Mouse (Mus musculus): ENCODE data around the gene Kazn.
A peak's percentile ranks its signal among the peaks of the same experiment; 100 is the strongest.

Gene Kazn

DNA sequence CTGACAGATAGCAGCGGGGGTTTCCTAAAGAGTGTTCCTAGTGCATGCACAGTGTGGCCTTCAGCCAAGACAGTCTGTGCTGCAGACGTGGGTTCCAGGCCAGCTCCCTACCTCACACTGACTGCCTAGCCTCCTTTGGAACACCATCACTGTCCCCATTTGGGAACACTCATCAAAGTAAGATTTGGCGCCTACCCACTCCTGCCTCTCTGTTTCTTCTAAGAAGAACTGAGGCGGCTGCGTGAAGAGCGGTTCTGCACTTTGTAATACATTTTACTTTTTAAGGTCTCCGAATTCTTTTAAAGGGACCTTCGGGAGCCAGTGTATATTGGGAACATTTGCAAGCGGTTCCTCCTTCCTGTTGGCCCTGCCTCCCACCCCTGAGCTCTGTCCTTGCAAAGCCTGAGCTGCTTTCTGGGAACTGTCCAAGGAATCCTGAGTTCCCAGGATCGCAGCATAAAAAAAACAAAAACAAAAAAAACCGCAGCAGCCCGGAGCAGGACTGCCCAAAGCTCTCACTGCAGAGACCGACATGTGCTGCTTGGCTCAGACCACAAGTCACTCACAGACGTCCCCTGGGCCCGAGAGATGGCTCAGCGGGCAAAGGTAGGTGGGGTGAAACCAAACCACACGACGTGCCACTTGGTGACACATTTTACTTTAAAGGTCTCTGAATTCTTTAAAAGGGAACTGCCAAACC lies 161.5 kb downstream of the Kazn start:
- peak; percentile 76 for DNase-seq (ENCODE audit: low read depth)

DNA sequence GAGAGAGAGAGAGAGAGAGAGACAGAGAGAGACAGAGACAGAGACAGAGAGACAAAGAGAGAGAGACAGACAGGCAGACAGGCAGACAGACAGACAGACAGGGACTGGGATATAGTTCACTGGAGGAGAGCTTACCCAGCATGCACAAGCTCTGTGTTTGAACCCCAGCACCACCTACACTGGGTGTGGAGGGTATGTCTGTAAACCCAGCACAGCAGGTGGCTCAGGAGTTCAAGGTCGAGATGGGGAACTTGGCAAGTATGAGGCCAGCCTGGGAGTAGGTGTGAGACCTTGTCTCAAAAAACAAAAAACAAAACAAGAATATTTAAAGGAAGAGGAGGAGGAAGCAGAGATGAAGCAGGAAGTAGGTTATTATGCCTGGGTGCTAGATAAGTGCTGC lies 162.3 kb downstream of the Kazn start:
- DNase-seq (ENCODE audit: low read depth): no peak

DNA sequence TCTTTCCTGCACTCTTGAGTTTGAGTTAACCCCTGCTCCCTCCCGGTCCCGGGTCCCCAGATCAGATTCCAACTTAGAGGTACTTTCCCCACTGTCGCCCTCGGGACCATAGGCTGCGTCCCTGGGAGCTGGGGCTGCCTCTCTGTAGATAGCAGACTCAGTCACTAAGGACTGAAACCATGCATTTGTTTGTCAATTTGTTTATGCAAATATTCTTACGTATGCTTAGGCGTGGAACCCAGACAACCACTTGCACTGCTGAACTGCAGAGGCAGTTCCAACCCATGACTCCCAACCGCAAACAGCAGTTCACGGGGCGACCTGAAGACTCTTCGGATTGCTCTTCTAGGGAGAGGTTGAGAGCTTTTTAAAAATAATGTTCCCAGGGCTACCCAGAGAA lies 163.3 kb downstream of the Kazn start:
- DNase-seq (ENCODE audit: low read depth): no peak

DNA sequence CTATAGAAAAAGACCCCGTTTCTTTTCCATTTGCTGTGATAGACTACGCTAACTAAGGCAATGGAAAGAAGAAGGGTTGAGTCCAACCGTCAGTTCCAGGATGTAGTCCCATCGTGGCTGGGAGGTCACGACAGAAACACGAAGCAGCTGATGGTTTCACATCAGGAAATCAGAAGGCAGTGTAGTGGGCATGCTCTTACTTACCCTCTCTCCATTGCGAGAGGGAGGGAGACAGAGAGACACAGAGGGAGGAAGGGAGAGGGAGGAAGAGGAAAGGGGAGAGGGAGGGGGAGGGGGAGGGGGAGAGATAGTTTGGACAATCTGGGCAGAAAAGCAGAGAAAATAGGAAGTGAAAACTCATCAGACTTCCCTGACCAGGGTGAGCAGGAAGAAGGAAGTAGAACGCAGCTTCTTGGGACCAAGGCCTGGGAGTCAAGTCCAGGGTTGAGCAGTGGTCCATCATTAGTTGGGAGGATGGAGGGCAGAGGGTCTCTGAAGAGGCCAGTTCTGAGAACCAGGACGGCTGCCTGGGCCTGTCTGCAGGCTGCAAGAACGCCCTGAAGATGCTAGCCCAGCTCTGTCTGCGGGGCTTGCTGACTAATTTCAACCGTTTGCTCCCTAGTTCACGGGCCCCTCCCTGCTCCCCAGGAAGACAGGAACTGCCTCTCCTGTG lies 165.0 kb downstream of the Kazn start:
- no peak for DNase-seq (ENCODE audit: low read depth)

DNA sequence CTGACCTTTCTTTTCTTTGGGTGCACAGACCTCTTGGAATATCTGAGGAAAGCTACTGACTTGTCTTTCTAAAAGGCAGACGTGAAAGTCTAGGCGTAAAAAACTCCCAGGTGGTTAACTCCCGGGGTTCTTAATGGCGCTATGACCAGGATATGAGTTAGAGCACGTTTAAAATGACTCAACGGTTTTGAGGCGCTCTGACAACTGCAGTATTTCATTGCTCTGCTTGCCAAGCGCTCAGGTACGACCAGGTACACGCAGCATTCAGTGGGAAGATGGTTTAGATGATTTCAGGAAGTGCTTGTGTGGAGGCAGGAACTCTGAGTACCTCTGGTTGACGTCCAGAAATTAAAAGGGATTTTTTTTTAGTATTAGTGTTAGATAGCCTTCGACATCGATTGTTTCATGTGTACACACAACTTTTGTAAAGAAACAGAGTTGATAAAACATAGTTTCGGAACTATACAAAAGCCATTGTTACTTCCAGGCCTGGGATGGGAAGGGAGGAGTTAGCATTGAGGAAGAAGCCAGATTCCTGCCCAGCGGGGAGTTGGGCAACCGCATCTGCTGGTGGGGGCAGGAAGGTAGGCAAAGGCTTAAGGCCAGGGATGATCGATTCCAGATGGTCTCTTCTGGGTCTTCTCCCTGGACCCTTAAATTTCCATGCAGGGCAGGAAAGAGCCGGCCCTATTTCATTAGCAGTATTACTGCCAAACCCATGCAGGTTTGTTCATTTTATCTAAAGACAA lies 167.8 kb downstream of the Kazn start:
- no peak for DNase-seq (ENCODE audit: low read depth)

DNA sequence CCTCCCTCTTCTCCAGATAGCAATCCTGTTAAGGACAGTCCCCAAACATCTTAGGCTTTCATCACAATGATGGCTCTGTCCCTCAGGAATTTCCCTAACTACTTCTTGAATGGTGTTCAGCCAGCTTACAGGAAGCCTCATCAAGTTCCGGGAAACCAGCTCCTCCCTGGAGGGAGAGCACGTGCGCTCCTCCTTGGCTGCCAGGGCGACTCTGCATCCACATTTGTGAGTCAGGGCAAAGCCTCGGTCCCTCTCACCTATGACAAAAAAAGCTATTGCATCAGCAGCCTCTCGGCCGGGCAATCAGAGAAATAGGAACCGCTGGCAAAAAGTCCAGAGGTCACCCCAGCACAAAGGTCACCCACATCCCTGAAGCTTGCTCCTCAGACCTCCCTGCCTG lies 168.4 kb downstream of the Kazn start:
- no peak for DNase-seq (ENCODE audit: low read depth)

DNA sequence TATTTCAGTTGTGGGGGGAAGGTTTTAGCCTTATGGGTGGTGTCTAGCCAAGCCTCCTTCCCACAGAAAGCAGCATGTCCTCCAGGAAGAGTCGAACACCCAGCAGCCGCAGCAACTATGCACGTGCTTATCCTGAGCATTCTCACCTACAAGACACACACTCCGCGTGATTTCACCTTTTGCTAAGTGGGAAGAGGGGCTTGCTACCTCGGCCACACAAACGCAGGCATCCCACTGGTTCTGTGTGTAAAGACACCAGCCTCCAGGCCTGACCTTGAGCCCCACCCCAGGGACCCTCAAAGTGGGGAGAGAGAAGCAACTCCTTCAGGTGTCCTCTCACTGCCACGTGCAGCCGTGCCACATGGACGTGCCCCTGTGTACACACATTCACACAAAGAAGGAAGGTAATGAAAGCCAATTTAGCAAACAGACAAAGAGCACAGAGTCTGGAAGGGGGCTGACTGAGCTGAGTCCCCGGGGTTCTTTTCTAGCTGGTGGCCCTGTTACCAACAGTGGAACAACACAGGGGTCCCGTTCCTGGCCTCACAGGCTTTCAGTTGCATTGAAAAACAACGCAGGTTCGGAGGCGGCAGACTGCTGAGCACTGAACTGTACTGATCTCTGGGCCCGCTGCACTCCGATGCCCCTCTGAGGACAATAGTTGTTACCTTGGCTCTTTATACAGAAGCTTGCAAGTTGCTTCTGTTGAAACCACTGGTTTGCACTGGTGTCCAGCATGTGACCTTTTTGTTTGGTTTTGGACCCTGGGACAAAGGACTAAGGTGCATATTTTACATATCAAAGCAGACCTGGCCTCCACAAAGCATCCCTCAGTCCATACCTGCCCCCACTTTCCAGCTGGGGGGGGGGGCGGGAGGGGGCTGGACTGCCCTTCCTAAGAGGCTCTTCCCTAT lies 170.0 kb downstream of the Kazn start:
- DNase-seq (ENCODE audit: low read depth): no peak

DNA sequence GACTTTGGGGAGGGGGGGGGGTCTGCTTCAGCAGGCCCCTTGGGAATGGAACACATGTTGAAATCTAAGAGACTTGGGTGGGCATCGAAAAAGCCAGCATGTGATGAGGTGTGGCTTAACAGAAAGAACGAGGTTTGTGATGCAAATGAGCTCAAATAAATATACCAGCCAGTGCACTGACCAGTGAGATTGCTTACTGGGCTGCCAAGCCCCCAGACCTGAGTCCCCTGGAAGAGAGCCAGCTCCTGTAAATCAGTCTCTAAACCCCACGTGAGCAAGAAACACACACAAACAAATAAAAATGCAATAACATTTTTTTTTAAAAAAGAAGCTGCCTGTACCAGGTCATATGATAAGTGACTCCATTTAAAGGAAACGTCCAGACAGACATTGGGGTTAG lies 172.6 kb downstream of the Kazn start:
- DNase-seq (ENCODE audit: low read depth): no peak

DNA sequence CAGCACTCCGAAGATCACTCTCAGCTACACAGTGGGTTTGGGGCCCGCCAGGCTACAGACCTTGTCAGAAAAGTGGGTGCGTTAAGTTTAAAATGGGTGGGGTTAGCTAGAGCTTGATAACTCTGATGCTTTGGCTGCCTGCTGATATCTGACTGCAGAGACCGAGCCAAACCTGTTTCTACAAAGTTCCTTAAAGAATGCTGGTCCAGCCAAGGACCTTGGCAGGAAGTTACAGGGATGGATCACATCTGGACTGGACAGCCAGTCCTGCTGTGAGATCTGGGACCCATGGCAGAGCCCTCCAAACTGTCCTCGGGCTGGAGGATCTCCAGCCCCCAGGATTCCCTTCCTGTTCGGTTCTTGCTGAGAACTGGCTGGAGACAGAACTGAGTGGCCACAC lies 173.4 kb downstream of the Kazn start:
- no peak for DNase-seq (ENCODE audit: low read depth)

DNA sequence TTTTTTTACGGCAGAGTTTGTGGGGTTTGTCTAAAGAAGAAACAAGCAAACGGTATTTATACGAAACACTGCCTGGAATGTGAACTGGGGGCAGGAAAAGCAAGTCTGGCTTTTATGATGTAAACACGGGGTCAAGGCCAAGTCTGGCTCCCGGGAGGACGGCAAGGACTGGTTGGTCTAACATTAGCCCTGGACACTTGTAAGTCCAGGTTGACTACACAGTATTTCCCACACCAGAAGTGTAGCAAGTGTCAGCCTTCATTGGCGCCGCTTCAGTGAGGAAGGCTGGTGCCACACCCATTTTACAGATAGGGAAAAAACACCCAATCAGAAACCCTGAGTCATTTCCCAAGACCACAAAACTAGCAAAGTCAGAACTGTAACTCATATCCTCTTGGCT lies 173.9 kb downstream of the Kazn start:
- peak; percentile 68 for DNase-seq (ENCODE audit: low read depth)

DNA sequence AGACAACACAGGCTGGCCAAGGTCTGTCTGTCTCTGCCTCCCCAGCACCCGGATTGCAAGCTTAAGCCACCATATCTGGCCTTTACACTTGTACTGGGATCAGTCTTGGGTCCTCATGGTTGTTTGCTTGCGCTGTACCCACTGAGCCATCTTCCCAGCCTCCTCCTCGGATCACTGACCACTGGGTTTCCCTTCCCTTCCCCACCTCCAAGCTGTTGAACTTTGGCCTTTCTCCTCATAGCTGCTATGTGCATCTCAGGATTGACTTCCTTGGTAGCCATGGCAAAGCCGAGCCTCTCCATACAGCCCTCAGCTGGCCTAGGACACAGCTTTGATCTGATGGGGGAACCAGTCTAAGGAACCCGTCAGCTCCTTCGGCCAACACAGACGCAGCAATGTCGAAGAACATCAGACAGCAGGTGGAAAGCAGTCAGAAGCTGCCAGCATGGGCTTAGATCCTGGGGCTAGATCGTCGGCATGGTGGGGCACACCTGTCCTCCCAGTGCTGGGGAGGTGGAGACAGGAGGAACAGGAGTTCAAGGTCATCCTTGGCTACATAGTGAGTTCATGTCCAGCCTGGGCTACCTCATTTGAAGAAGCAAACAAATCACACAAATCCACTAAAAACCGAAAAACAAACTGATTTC lies 174.5 kb downstream of the Kazn start:
- DNase-seq (ENCODE audit: low read depth): no peak

DNA sequence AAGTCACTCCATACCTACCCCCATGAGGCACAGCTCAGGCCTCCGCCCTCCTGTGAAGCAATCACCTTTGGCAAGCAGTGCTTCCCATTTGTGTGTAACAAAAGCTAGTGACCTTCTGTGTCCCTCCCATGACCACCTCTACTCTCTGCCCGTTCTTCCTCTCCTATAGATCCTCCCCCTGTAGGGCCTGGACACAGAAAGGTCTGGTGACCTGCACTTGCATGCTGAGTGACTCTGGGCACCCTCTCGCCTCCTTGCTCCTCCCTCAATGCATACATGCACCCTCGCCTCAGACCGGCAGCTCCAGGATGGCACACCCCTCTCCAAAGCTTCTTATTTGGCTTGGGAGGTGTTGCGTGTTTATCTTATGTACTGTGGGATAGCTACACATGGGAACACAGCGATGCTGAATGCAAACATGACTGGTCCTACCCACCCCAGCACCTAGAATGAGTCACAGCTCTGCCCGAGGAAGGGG lies 176.1 kb downstream of the Kazn start:
- DNase-seq (ENCODE audit: low read depth): no peak

DNA sequence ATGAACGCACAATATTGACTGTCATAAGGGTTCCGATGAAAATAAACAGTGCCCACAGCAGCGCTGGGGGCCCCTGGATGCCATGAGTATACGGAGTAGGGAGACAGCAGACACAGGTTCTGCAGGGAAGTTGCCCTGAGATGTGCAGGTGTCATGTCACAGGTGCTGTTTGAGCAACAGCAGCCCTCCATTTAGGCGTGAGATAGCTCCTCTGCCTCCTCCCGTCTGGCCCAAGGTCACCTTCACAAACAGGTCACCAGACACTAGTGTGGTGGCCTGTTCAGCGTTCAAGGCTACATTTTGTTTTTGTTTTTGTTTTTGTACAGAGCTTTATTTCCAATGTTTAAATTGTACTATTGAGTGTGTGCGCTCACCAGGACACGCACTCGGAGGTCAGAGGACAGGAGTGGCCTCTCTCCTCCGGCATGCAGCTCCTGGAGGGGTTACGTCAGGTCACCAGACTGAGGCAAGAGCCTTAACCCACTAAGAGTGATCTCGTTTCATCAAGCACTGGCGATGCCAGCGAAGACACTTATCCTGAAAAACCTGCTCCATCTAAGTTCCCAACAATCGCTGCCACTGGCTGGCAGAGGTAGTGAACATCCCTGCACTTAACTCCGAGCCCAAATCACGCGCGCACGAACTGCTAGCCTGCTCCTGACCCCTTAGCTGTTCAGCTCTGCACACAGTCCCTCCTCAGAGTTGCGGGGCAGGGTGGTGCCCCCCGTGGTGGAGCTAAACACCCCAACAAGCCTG lies 177.5 kb downstream of the Kazn start:
- DNase-seq (ENCODE audit: low read depth): no peak

DNA sequence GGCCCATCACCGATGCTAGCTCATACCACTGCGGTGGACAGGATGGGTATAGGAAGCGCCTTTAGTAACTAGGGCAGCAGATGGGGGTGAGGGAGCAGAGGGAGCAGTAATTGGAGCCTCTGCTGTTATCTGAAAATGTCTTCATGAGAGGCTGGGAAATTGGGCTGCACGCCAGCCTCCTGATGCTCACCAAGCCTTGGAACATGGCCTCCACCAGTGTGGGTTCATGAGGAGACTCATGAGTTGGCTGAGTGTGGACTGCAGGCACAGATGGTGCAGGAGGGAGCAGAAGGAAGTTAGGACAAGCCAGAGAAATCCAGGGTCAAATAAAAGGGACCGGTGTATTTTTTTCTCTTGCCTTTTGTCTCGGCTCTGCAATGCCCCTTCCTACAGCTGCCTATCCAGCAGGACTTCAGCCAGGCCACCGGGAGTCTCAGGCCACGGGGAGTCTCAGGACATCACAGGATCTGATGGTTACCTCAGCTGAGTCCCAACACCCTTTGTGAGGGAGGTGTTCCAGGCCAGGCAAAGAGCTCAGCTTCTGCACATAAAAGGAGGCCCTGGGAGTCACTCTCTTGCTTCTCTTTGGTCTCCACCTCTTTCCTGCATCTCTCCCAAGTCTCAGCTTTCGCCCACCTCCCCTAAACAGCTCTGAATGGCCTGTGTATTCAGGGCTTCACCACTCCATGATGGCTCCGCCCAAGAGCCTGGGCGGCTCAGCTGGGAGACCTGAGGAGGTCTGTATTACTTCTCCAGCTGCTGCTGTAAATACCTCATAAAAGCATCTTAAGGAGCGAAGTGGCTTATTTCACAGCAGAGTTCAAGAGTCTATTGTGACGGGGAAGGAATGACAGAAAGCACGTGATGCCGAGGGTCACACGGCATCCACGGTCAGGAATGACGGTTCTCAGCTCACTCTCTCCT lies 178.5 kb downstream of the Kazn start:
- no peak for DNase-seq (ENCODE audit: low read depth)

DNA sequence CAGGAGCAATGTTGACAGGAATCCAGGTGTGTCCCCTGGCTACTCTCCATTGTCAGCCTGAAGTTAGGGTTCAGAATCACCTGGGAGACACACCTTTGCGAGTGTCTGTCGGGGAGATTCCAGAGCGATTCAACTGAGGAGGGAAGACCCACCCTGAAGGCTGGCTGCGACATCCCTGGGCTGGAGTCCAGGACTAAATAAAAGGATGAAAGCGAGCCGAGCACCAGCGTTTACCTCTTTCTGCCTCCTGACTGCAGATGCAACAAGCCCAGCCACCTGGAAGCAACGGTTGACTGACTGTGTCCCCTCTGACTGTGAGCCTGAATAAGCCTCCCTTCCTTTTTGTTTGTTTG lies 179.4 kb downstream of the Kazn start:
- DNase-seq (ENCODE audit: low read depth): no peak

DNA sequence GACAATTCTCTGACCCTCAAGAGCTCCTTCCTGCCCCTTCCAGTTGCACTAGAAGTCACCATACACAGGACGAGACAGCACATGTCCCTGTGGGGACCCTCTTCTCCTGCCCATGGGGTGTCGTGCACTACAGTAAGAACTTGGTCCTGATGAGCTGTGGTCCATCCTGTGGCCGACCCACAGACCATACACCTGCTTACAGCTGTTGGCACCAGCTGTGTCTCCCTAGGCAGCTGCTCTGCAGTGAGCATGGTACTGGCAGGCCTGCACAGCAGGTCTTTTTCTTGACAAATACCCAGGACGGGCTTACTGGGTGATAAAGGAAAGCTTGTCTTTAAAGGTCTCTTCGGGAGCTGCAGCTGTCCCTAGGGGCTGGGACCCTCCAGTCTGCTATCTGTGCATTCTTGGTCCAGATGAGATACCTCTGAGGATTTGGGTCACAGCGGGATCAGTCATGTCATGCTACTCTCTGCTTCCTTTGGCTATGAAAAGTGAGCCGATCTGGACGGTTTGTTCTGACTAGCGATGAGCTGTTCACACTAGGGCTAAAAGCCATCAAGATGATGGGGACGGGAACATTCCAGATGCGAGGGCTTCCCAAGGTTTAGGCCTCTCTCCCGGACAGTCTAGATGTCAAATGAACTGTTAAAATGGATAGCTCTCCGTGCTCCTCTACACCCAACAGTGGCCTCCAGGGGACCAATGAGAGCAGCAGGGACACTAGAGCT lies 179.9 kb downstream of the Kazn start:
- DNase-seq (ENCODE audit: low read depth): no peak

DNA sequence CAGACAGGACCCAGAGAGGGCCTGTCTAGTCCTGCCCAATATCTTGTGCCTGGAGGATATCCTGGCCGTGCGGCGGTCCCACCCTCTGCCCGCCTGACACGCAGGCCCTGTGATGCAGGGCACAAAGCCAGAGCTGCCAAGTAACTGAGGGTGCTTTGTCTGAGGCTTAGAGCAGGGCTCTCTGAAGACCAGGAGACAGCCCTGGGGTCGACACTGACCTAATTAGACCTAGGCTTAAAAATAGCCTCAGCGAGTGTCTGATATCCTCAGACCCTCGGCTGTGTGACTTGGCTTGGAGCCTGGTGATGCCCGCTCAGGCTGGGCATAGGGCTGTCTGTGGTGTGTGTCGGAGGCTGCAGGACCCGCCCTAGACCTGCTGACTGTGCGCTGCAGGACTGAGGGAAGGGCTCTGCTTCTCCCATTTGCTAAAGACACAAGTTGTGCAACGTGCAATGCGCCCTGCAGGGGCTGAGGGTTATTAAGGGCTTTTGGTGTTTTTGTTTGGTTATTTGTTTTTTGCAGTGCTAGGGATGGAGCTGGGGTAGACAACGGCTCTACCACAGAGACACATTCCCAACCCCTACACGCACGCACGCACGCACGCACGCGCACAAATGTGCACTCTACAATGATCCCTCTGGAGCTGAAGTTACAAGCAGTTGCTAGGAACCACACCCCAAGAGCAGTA lies 181.5 kb downstream of the Kazn start:
- no peak for DNase-seq (ENCODE audit: low read depth)

DNA sequence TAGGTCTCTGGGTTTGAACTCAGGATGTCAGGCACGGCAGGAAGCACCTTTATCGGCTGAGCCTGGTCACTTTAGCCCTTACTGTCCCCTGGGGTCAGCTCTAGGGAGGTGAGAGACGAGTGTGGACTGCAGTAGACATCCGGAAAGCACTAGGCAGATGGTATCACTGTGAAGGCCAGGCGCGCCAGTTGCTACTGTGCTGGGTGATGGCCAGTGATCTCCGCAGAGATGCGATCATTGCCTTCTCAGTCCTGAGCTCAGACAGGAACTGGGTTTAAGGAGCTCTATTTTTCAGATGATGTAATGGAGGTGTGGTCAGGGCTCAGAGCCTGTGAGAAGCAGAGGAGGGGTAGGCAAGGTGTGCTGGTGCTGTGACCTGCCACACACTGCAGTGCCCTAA lies 183.6 kb downstream of the Kazn start:
- no peak for DNase-seq (ENCODE audit: low read depth)

DNA sequence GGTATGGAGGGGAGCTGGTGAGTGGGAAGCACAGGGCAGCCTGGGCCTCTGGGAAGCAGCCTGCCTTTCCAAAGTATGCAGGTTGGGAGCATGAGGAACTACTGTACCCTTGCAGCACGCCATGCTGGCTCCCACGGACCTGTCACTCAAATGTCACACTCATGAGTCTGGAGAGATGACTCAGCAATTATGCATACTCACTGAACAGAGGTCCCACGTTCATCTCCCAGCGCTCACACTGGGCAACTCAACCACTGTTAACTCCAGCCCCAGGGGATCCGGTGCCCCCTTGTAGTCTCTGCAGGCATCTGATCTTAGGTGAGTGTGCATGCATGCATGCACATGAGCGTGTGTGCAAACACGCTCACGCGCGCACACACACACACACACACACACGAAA lies 184.6 kb downstream of the Kazn start:
- no peak for DNase-seq (ENCODE audit: low read depth)

Measured in fibroblast of lung, adult 2 months (primary cell).